Mouse (Mus musculus): Measurements from ENCODE around the gene Hs3st1. TPM values are rescaled to one million over a fixed set of nuclear protein-coding genes. Genes with fewer than 3 reads are reported as not detected.

The Hs3st1 gene
- polyA plus RNA-seq, 1 experiment: not detected

- no peak for TF ChIP-seq POLR2A (IDR thresholded peaks at IDR 0.05; ENCODE audit: insufficient read depth, low read depth, low read length)
- no peak for TF ChIP-seq CTCF (IDR thresholded peaks at IDR 0.05; ENCODE audit: insufficient read depth, low read depth, low read length)
- no peak overlapping the region for H3K4me3 ChIP-seq (ENCODE audit: insufficient read depth, low read depth, low read length)
- WGBS: 74% methylated on average over 2 of the region's 2 CpGs
- no peak overlapping the region for H3K27ac ChIP-seq (ENCODE audit: insufficient read depth, low read depth, low read length)
- no peaks in the 10 kb centered on the region for H3K4me1 ChIP-seq (ENCODE audit: control insufficient read depth, insufficient read depth, low read length)
These were observed 3.7 kb upstream of the Hs3st1 start for GRCm38 (mm10) chr5:39758890-39759475.

GRCm38 (mm10) chr5:39736843-39737242 is 18.4 kb downstream of the Hs3st1 start:
- H3K27ac ChIP-seq (ENCODE audit: insufficient read depth, low read depth, low read length): no peak overlapping the region
- 90% methylated on average over 2 of the region's 2 CpGs for WGBS
- H3K4me3 ChIP-seq (ENCODE audit: insufficient read depth, low read depth, low read length): no peak overlapping the region
- H3K4me1 ChIP-seq (ENCODE audit: control insufficient read depth, insufficient read depth, low read length): no peaks in the 10 kb centered on the region
- no peak for TF ChIP-seq POLR2A (IDR thresholded peaks at IDR 0.05; ENCODE audit: insufficient read depth, low read depth, low read length)
- TF ChIP-seq CTCF (IDR thresholded peaks at IDR 0.05; ENCODE audit: insufficient read depth, low read depth, low read length): no peak

- WGBS: 81% methylated on average over 1 of the region's 1 CpGs
- H3K4me3 ChIP-seq (ENCODE audit: insufficient read depth, low read depth, low read length): no peak overlapping the region
- TF ChIP-seq POLR2A (IDR thresholded peaks at IDR 0.05; ENCODE audit: insufficient read depth, low read depth, low read length): no peak
- no peak for TF ChIP-seq CTCF (IDR thresholded peaks at IDR 0.05; ENCODE audit: insufficient read depth, low read depth, low read length)
- H3K4me1 ChIP-seq (ENCODE audit: control insufficient read depth, insufficient read depth, low read length): no peaks in the 10 kb centered on the region
- no peak overlapping the region for H3K27ac ChIP-seq (ENCODE audit: insufficient read depth, low read depth, low read length)
These were observed 21.4 kb downstream of the Hs3st1 start for GRCm38 (mm10) chr5:39733750-39734443.

- Histone ChIP-seq H3K4me1 (ENCODE audit: control insufficient read depth, insufficient read depth, low read length) (no peaks in the 10 kb centered on the region), H3K27ac (ENCODE audit: insufficient read depth, low read depth, low read length) (no peak overlapping the region), H3K4me3 (ENCODE audit: insufficient read depth, low read depth, low read length) (no peak overlapping the region)
- TF ChIP-seq CTCF (IDR thresholded peaks at IDR 0.05; ENCODE audit: insufficient read depth, low read depth, low read length) (no peak), POLR2A (IDR thresholded peaks at IDR 0.05; ENCODE audit: insufficient read depth, low read depth, low read length) (no peak)
- 87% methylated on average over 5 of the region's 5 CpGs for WGBS
These were observed 22.1 kb downstream of the Hs3st1 start for GRCm38 (mm10) chr5:39733013-39733749.

GRCm38 (mm10) chr5:39715694-39716550 is 39.4 kb downstream of the Hs3st1 start:
- Histone ChIP-seq H3K4me3 (ENCODE audit: insufficient read depth, low read depth, low read length) (no peak overlapping the region), H3K4me1 (ENCODE audit: control insufficient read depth, insufficient read depth, low read length) (no peaks in the 10 kb centered on the region), H3K27ac (ENCODE audit: insufficient read depth, low read depth, low read length) (no peak overlapping the region)
- TF ChIP-seq POLR2A (IDR thresholded peaks at IDR 0.05; ENCODE audit: insufficient read depth, low read depth, low read length): no peak
- TF ChIP-seq CTCF (IDR thresholded peaks at IDR 0.05; ENCODE audit: insufficient read depth, low read depth, low read length): no peak
- 69% methylated on average over 13 of the region's 13 CpGs for WGBS

GRCm38 (mm10) chr5:39715193-39715592 is 40.1 kb downstream of the Hs3st1 start:
- WGBS: 82% methylated on average over 5 of the region's 5 CpGs
- Histone ChIP-seq H3K27ac (ENCODE audit: insufficient read depth, low read depth, low read length) (no peak overlapping the region), H3K4me3 (ENCODE audit: insufficient read depth, low read depth, low read length) (no peak overlapping the region), H3K4me1 (ENCODE audit: control insufficient read depth, insufficient read depth, low read length) (no peaks in the 10 kb centered on the region)
- no peak for TF ChIP-seq CTCF (IDR thresholded peaks at IDR 0.05; ENCODE audit: insufficient read depth, low read depth, low read length)
- no peak for TF ChIP-seq POLR2A (IDR thresholded peaks at IDR 0.05; ENCODE audit: insufficient read depth, low read depth, low read length)

- TF ChIP-seq CTCF (IDR thresholded peaks at IDR 0.05; ENCODE audit: insufficient read depth, low read depth, low read length): no peak
- TF ChIP-seq POLR2A (IDR thresholded peaks at IDR 0.05; ENCODE audit: insufficient read depth, low read depth, low read length): no peak
- Histone ChIP-seq H3K4me1 (ENCODE audit: control insufficient read depth, insufficient read depth, low read length) (no peaks in the 10 kb centered on the region), H3K27ac (ENCODE audit: insufficient read depth, low read depth, low read length) (no peak overlapping the region), H3K4me3 (ENCODE audit: insufficient read depth, low read depth, low read length) (no peak overlapping the region)
- 82% methylated on average over 3 of the region's 3 CpGs for WGBS
These were observed 49.7 kb downstream of the Hs3st1 start for GRCm38 (mm10) chr5:39705539-39705938.

GRCm38 (mm10) chr5:39660826-39661225 is 94.4 kb downstream of the Hs3st1 start:
- H3K27ac ChIP-seq (ENCODE audit: insufficient read depth, low read depth, low read length): no peak overlapping the region
- WGBS: 97% methylated on average over 4 of the region's 4 CpGs
- no peak overlapping the region for H3K4me3 ChIP-seq (ENCODE audit: insufficient read depth, low read depth, low read length)
- TF ChIP-seq POLR2A (IDR thresholded peaks at IDR 0.05; ENCODE audit: insufficient read depth, low read depth, low read length) (no peak), CTCF (IDR thresholded peaks at IDR 0.05; ENCODE audit: insufficient read depth, low read depth, low read length) (no peak)
- no peaks in the 10 kb centered on the region for H3K4me1 ChIP-seq (ENCODE audit: control insufficient read depth, insufficient read depth, low read length)

Data from olfactory bulb, adult 2 months (tissue).